Mouse (Mus musculus): ENCODE measurements around the gene Ercc5.

DNA sequence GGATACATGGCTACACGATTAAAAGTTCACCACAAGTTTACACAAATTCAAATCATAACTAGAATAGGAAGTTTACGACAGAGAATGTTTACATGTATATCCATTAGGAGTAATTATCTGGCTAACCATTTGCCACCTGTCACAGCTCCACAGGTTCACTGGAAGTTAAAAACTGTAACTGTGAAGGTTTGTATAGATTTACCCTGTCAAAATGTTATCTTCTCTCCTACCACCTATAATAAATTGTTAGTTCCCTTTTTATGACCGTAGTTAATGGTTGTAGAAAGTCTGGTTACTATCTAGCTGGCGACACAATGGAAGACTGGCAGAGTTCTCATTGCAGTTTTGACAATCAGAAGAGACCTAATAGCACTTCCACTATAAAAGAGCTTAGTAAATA is 7.3 kb upstream of the Ercc5 start:
- TF ChIP-seq POLR2A (IDR thresholded peaks at IDR 0.05; ENCODE audit: borderline replicate concordance, control insufficient read depth, low read depth, low read length) (no peak), CTCF (IDR thresholded peaks at IDR 0.05; ENCODE audit: control insufficient read depth, insufficient read depth, low read length) (no peak)

Data from bone marrow, adult 2 months (tissue).